Mouse (Mus musculus) forebrain, embryonic 15.5 days (tissue): Measurements from ENCODE around the gene Gnai3. TPM values are rescaled to one million over a fixed set of nuclear protein-coding genes. Genes with fewer than 3 reads are reported as not detected.
A peak's percentile ranks its signal among the peaks of the same experiment; 100 is the strongest.

ENCODE experiments used
- ATAC-seq: fragments of 200-750 bp; cut with Nextera tagmentation; replicated peaks from 2 replicates; pipeline ENCODE4 v1.8.0; 2017; ENCODE audit warnings: mild to moderate bottlenecking, moderate TSS enrichment, moderate library complexity
- H3K27ac ChIP-seq: fragments of 300-500 bp; sonication (generic); replicated peaks from 2 replicates; pipeline ENCODE4 v1.5.1; 2015; ENCODE audit warnings: mild to moderate bottlenecking, inconsistent platforms
- H3K27me3 ChIP-seq: fragments of 300-500 bp; sonication (generic); 2 replicates; pipeline ENCODE4 v1.6.1; 2015; ENCODE audit warnings: inconsistent platforms
- H3K36me3 ChIP-seq: fragments of 300-500 bp; sonication (generic); 2 replicates; pipeline ENCODE4 v1.6.1; 2015; ENCODE audit warnings: mild to moderate bottlenecking, inconsistent platforms
- H3K4me1 ChIP-seq: fragments of 300-500 bp; sonication (generic); 2 replicates; pipeline ENCODE4 v1.6.1; 2015; ENCODE audit warnings: inconsistent platforms
- H3K4me2 ChIP-seq: fragments of 300-500 bp; sonication (generic); replicated peaks from 2 replicates; pipeline ENCODE4 v1.6.1; 2015; ENCODE audit warnings: mild to moderate bottlenecking, inconsistent platforms
- H3K4me3 ChIP-seq: fragments of 300-500 bp; sonication (generic); 2 replicates; pipeline ENCODE4 v1.5.1; 2015; ENCODE audit warnings: mild to moderate bottlenecking, inconsistent platforms
- H3K9ac ChIP-seq: fragments of 300-500 bp; sonication (generic); replicated peaks from 2 replicates; pipeline ENCODE4 v1.6.1; 2015; ENCODE audit warnings: mild to moderate bottlenecking, inconsistent platforms
- H3K9me3 ChIP-seq: fragments of 300-500 bp; sonication (generic); 2 replicates; pipeline ENCODE4 v1.6.1; 2016; ENCODE audit warnings: inconsistent platforms
- WGBS: fragments of 180-500 bp; shearing (Covaris S2); methylation state at CpG from one replicate; pipeline ENCODE4 v1.1.7; 2015; ENCODE audit warnings: mixed read lengths; 5-methylcytosine and 5-hydroxymethylcytosine counted together
- polyA plus RNA-seq: library from polyadenylated mRNA; unstranded; fragments of >200 nt; fragmentation: Nextera tagmentation; extraction: Ambion mirVana; gene quantifications from 2 replicates; pipeline ENCODE4 v1.2.1, GENCODE M21; 2015

Gnai3 gene
- polyA plus RNA-seq, 1 experiment from 2014 or later, result 168 TPM

DNA sequence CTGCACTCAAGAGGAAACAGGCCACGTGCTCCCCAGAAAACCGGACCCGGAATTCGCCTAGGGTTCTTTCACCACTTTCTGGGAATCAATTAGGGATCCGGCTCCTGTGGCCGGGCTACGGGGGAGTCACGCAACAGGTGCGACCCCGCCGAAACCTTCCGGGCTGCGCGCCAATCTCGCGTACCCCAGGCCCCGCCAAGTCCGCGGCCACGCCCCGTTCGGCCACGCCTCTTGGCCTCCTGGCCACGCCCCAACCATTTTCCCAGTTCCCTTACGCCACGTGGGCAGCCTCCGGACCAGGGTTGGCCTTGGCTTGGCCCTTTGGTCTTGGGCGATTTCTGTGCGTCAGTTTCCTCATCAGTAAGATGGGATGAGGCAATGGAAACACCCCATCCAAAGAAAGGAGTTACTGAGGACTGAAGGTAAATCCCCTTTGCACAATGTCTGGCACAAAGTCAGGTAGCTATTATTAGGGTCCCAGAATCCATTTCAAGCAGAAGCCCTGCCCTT lies 59.4 kb downstream of the Gnai3 start, which contains the start of gene Ampd2:
TSS of gene Ampd2 (minus strand) at position 182 of the 510 bp plus-strand sequence.
- peak within 1 kb of the TSS; percentile 100 for H3K4me2 ChIP-seq
- ATAC-seq, result no peak
- 2% methylated on average over 29 of the region's 29 CpGs for WGBS
- H3K36me3 ChIP-seq, result no peaks in the 10 kb centered on the region
- peaks cover 48% of the 10 kb centered on the region for H3K4me1 ChIP-seq
- H3K27ac ChIP-seq, result peak within 1 kb of the TSS; percentile 73
- H3K9ac ChIP-seq, result peak within 1 kb of the TSS; percentile 62
- H3K4me3 ChIP-seq, result peak within 1 kb of the TSS; percentile 53
- no peaks in the 10 kb centered on the region for H3K27me3 ChIP-seq
- H3K9me3 ChIP-seq, result no peaks in the 10 kb centered on the region

DNA sequence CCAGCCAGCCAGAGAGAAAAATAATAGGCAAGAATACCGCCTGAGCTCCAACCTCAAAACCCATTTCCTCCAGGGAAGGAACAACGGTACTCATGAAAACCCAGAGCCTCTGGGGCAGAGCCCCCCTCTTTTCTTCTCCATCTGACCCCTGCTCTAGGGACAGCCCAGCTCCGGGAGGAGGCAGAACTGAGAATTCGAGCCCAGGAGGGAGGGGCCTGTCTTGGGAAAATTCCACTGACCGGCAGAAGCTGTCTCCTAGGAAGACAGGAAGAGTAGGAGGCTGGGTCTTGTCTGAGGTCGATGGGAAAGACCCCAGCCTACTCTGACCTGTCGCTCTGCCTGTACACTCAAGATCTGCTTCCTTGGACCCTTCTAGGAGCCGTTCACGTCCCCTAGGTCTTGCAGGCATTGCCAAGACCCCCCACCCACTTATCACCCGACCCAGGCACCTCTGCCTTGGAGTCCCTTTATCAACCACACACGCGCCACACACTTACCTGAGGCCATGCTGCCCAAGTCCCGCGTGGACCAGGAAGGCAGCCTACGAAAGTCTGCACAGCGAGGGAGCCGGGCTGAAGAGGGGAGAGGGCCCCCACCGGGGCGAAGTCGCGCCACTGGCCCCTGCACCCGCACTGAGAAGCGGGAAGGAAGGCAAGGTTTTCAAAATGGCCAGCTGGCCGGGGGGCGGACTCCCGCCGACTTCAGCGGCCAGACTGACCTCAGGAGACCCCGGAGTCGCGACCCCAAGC lies 60.1 kb downstream of the Gnai3 start:
- under 1% methylated on average over 31 of the region's 31 CpGs for WGBS
- Histone ChIP-seq H3K27me3 (no peaks in the 10 kb centered on the region), H3K36me3 (no peaks in the 10 kb centered on the region), H3K4me3 (peak overlapping the region; percentile 53), H3K4me1 (peaks cover 50% of the 10 kb centered on the region), H3K9me3 (no peaks in the 10 kb centered on the region), H3K4me2 (peak overlapping the region; percentile 100), H3K9ac (peak overlapping the region; percentile 62), H3K27ac (peak overlapping the region; percentile 73)
- ATAC-seq, result peak; percentile 59

DNA sequence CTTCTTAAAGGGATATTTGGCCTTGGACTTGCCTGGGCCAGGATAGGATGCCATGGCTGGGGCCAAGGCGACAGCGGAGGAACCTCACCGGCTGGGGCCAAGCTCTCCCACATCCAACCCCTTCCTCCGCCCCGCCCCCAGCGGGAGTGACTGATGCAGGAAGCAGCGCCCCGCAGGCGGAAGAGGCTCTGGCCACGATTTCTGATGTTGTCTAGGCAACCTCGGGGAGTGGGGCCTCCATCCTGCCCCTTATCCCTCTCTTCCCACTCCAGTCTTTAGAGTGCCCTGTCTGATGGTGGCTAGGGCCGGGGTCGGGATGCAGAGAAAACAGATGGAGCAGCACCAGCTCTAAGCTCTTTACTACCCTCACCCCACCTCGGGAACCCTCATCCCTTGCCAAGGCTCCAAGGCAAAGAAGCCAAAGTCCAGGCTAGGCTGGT lies 60.6 kb downstream of the Gnai3 start:
- peak; percentile 90 for ATAC-seq
- H3K4me3 ChIP-seq, result peak overlapping the region; percentile 53
- under 1% methylated on average over 14 of the region's 14 CpGs for WGBS

DNA sequence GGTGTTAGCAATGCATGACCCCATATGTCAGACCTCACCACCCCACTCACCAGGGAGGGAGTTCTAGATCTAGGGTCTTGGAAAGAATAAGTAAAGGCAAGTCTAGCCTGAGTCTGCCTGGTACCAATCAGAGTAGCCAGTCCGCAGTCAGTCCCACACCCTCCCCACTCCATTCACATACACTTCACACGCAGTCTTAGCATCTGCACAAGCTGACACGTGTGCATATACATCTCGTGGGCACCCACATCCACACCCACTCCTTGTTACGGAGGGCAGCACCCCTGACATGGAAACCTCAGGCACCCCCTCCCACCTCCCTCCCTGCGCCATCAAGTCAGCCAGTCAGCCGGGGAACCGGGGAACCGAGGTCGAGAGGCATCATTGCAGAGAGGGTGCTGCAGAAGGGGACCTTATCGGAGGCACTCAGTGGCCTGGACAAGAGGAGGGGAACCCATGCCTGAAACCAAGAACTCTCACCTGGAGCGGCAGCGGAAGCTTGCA lies 61.1 kb downstream of the Gnai3 start:
- peak; percentile 55 for ATAC-seq
- Histone ChIP-seq H3K4me1 (peaks cover 50% of the 10 kb centered on the region), H3K4me3 (peak overlapping the region; percentile 53), H3K4me2 (peak overlapping the region; percentile 100), H3K27me3 (no peaks in the 10 kb centered on the region), H3K36me3 (no peaks in the 10 kb centered on the region), H3K9ac (peak overlapping the region; percentile 62), H3K27ac (peak overlapping the region; percentile 73), H3K9me3 (no peaks in the 10 kb centered on the region)
- 15% methylated on average over 13 of the region's 13 CpGs for WGBS

More for the DNA sequence above, 60.6 kb downstream of the Gnai3 start:
- no peaks in the 10 kb centered on the region for H3K36me3 ChIP-seq
- no peaks in the 10 kb centered on the region for H3K9me3 ChIP-seq
- H3K4me1 ChIP-seq, result peaks cover 50% of the 10 kb centered on the region
- H3K4me2 ChIP-seq, result peak overlapping the region; percentile 100
- peak overlapping the region; percentile 62 for H3K9ac ChIP-seq
- no peaks in the 10 kb centered on the region for H3K27me3 ChIP-seq
- H3K27ac ChIP-seq, result peak overlapping the region; percentile 73

DNA sequence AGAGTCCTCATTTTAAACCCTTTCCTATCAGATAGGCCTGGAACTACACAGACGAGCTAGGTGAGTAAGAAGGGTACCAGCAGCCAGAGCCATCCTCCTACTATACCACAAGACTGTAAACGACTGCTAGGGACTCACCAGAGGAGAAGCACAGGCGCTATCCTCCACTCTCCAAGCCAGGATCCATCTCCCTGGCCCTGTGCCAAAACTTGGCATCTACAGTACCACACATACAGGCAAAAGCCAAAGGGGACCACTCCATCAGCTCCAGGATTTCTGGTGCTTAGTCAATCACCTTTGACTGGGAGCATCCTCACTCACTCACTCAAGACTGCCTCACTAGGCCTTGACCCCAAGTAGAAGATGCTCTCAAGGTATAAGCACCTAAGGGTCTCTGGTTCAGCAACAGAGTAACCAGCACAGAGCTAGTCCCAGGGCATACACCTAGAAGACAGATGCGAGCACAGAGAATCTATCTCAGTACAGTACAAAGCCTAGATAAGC lies 62.0 kb downstream of the Gnai3 start:
- H3K4me2 ChIP-seq, result peak overlapping the region; percentile 100
- no peak for ATAC-seq
- H3K4me1 ChIP-seq, result peaks cover 50% of the 10 kb centered on the region
- WGBS, result 80% methylated on average over 4 of the region's 4 CpGs
- 0 out of 2 replicates have a peak, but pooled peaks cover 2% of the 10 kb centered on the region for H3K36me3 ChIP-seq
- H3K9ac ChIP-seq, result no peak overlapping the region
- H3K9me3 ChIP-seq, result no peaks in the 10 kb centered on the region
- H3K27me3 ChIP-seq, result no peaks in the 10 kb centered on the region
- no peak overlapping the region for H3K4me3 ChIP-seq
- H3K27ac ChIP-seq, result no peak overlapping the region

DNA sequence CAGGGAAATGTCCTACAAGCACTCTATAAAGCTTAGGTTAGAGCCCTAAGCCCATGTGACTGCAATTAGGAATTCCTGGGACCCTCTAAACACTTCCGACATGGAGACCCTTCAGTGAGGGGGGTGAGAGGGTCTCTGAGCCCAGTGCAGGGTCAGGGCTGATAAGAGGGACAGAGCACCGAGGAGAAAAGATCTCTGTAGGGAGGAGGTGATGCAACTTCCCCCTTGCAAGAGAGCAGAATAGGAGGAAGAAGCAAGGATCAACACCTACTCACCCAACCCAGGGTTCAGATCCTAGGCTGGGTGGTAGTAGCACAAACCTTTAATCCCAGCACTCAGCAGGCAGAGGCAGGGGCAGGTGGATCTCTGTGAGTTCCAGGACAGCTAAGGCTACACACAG lies 62.8 kb downstream of the Gnai3 start:
- H3K9ac ChIP-seq, result no peak overlapping the region
- H3K9me3 ChIP-seq, result no peaks in the 10 kb centered on the region
- 59% methylated on average over 2 of the region's 2 CpGs for WGBS
- no peaks in the 10 kb centered on the region for H3K27me3 ChIP-seq
- peaks cover 50% of the 10 kb centered on the region for H3K4me1 ChIP-seq
- H3K4me3 ChIP-seq, result no peak overlapping the region
- no peak overlapping the region for H3K4me2 ChIP-seq
- ATAC-seq, result no peak
- H3K27ac ChIP-seq, result no peak overlapping the region
- H3K36me3 ChIP-seq, result peaks cover 9% of the 10 kb centered on the region; the same call in 1 of the 2 replicates

DNA sequence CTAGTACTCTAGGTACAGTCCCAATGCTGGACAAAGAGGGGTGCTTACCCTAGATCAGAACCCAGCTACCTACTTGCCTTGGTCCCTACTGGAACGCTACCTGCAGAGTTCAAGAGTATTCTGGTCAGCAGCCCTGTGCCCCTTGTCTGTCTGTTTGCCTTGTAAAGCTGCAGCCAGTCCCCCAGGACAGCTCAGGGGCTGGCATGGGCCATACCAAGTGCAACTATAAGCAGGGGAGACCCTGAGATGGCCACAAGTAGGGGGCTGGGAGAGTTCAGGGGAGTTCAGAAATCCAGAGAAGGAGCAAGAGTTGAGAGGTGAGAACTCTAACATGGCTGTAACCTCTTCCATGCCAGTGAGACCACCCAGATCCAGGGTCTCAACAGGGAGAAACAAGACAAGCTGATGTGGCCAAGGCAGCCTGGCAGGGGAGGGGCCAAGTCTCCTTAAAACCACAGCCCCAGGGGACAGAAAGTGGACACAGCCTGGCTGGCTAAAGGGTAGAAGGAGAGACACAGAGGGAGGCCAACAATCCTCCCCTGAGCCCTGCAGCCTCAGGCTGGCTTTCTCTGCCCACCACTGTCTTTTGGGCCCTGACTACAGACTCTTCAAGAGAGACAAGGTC lies 63.6 kb downstream of the Gnai3 start:
- Histone ChIP-seq H3K36me3 (peaks cover 11% of the 10 kb centered on the region), H3K4me3 (no peak overlapping the region), H3K4me1 (peaks cover 50% of the 10 kb centered on the region), H3K27me3 (no peaks in the 10 kb centered on the region), H3K9me3 (no peaks in the 10 kb centered on the region), H3K27ac (no peak overlapping the region), H3K9ac (no peak overlapping the region), H3K4me2 (no peak overlapping the region; the same call in 1 of the 2 replicates)
- ATAC-seq, result no peak
- WGBS, result 63% methylated on average over 1 of the region's 1 CpGs

DNA sequence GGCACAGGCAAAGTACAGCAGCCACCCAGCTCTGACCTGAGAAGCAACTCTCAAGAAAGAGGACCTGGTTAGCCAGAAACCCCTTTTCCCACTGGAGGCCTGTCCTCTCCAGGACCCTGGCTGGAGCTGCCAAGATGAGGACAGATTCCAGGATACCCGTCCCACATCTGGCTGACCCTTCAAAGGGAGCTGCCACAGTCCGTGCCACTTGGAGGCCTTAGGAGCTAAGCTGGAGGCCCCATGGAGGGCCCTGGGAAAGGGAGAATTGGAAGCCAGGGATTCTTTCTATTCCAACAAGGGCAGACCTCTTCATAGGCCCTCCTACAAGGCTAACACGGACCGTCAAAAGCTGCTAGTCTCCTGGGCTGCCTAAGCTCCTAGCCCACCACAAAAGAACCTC lies 64.3 kb downstream of the Gnai3 start:
- Histone ChIP-seq H3K4me1 (peaks cover 48% of the 10 kb centered on the region), H3K4me2 (no peak overlapping the region; the same call in 1 of the 2 replicates), H3K4me3 (no peak overlapping the region), H3K9ac (no peak overlapping the region), H3K27ac (no peak overlapping the region), H3K9me3 (no peaks in the 10 kb centered on the region), H3K27me3 (no peaks in the 10 kb centered on the region), H3K36me3 (peaks cover 17% of the 10 kb centered on the region)
- WGBS, result 55% methylated on average over 4 of the region's 4 CpGs
- no peak for ATAC-seq

DNA sequence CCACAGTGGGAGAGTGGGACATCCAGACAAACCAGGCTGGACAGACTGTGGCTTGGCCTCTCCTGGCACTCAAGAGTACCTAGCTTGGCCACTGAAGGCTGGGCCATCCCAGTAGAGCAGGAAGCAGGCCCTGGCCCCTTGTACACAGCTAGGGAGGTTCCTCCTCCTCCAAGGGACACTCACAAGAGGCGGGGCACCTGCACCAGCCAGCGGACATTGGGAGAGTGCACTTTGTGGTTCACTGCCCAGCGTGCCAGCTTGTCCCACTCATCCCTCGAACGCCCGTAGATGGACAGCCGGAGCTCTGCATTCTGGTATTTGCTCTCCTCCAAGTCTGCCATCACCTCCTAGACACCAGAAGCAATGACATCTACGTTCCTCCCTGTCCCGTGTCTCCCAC lies 69.1 kb downstream of the Gnai3 start:
- peaks cover 15% of the 10 kb centered on the region for H3K4me1 ChIP-seq
- H3K27me3 ChIP-seq, result no peaks in the 10 kb centered on the region
- 95% methylated on average over 9 of the region's 9 CpGs for WGBS
- H3K9ac ChIP-seq, result no peak overlapping the region
- ATAC-seq, result no peak
- no peaks in the 10 kb centered on the region for H3K9me3 ChIP-seq
- peaks cover 40% of the 10 kb centered on the region for H3K36me3 ChIP-seq
- no peak overlapping the region for H3K27ac ChIP-seq
- no peak overlapping the region for H3K4me2 ChIP-seq
- no peak overlapping the region for H3K4me3 ChIP-seq

DNA sequence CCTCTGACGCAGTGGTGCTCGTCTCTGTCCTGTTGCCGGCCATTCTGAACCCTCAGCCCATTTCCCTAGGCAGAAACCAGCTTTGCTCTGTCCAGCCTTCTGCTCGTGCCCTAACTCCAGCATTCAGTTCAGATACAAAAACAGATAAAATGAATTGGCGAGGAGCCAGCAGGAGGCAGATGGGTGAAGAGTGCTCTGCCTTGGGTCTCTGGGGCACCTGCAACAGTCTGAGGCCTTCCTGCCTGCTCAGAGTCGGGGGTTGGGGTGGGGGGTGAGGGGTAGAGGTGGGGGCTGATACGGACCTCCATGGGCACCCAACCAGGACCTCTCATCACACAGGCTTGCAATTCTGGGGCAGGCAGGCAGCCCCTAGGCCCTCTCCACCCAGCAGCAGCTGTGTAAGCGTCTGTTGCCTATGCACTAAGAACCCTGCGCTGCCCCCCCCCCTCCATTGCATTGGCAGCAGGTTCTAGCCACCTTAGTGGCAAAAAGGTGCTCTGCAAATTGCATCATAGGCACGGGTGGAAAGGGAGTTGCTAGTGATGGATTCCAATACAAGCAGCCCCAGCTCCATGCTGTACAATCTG lies 72.9 kb downstream of the Gnai3 start:
- no peak overlapping the region for H3K4me2 ChIP-seq
- peaks cover 11% of the 10 kb centered on the region for H3K4me1 ChIP-seq
- H3K9me3 ChIP-seq, result no peaks in the 10 kb centered on the region
- H3K27me3 ChIP-seq, result no peaks in the 10 kb centered on the region
- H3K4me3 ChIP-seq, result no peak overlapping the region
- H3K27ac ChIP-seq, result peak overlapping the region; percentile 14
- H3K36me3 ChIP-seq, result peaks cover 32% of the 10 kb centered on the region
- ATAC-seq, result no peak; the same call in 1 of the 2 replicates
- no peak overlapping the region for H3K9ac ChIP-seq
- 62% methylated on average over 10 of the region's 10 CpGs for WGBS

DNA sequence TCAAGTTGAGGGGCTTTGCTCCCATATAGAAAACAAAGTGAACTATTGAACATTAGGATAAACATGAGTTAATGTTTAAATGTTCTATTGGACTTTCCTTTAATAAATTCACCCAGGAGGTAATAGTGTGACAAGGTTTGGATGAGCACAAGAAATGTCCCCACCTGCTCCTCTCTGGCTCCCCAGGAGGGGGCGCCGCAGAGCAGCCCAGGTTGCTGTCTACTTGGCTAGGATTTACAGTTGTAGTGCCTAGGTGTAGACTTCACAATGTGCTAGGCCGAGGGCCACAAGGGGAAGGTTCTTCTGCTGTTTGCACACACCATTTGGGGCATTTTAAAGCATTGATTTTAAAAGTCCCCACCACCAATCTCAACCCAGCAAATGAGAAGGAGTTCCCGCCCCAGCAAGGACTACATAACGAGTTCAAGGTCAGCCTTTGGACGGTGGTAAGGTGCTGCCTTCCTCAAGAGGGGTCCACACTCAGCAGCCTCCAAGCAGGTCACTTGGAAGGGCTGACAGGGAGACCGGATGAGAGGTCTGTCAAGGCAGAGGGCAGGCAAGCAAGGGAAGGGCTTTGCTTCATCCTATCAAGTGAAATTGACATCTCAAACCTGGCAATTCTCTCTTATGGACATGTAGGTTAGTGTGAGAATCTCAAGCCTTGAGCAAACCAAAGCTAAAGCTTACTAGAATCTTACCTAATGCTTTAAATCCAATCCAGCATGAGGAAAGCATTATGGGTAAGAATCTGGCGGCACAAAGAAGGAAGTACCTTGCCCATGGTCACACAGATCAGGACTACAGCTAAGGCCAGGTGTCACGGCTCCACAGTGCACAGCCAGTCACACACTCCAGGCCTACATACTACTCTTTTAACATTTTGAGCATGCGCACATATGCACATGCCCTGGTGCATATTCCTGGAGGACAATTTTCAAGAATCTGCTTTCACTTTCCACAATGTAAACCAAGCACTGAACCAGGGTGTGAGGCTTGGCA lies 75.4 kb downstream of the Gnai3 start:
- Histone ChIP-seq H3K27me3 (no peaks in the 10 kb centered on the region), H3K9ac (no peak overlapping the region), H3K27ac (no peak overlapping the region), H3K9me3 (no peaks in the 10 kb centered on the region), H3K4me1 (peaks cover 11% of the 10 kb centered on the region), H3K36me3 (peaks cover 13% of the 10 kb centered on the region), H3K4me2 (no peak overlapping the region), H3K4me3 (no peak overlapping the region)
- 67% methylated on average over 10 of the region's 10 CpGs for WGBS
- peak; percentile 28; the same call in 1 of the 2 replicates for ATAC-seq
